Mouse (Mus musculus): ENCODE measurements around the gene Gm20834. TPM values are rescaled to one million over a fixed set of nuclear protein-coding genes. Genes with fewer than 3 reads are reported as not detected.
"Not testable (repeated sequence)": the region's sequence is repeated elsewhere in the genome, so short reads cannot be mapped to it uniquely, and the experiment has no call there.

Gene Gm20834
- polyA plus RNA-seq (2011; ENCODE audit: insufficient read length, low read depth, missing spikeins): not detected in 2 replicates

DNA sequence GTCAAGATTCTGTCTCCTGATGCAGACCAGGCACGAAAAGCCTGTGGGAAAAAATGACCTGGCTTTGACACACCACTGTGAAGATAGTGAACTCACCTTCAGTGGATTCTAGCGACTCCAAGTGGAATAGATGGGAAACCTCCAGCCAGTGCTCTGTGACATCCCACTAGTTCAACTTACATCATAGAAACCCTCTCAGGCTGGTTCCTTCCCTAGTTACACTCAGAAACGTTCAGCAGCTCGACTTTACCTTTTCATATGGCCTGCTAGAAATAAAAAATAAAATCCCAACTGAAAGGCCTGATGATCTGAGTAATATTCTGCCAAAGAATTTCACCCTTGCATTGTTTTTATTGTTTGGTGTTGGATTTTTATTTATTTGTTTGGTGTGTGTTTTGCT lies at the start of gene Gm20834:
Gene Gm20834, minus strand, starts transcription at position 101 of the 400 bp plus-strand sequence.
- H3K4me3 ChIP-seq (ENCODE audit: insufficient read depth, low read length): not testable (repeated sequence)

More for the DNA sequence above, at the start of gene Gm20834:
- not testable (repeated sequence) for H3K27ac ChIP-seq (ENCODE audit: insufficient read depth, low read length); H3K4me1 ChIP-seq (ENCODE audit: control insufficient read depth, insufficient read depth, low read length)

Other genes with a start within 250 kb of the Gm20834 start
- gene Gm21310, start 177.4 kb downstream of the Gm20834 start, polyA plus RNA-seq (2011; ENCODE audit: insufficient read length, low read depth, missing spikeins): not detected in 2 replicates
- not detected in 2 replicates for gene Gm28510, start 88.1 kb upstream of the Gm20834 start, polyA plus RNA-seq (2011; ENCODE audit: insufficient read length, low read depth, missing spikeins)
- not detected in 2 replicates for gene Gm20737, start 211.5 kb upstream of the Gm20834 start, polyA plus RNA-seq (2011; ENCODE audit: insufficient read length, low read depth, missing spikeins)
- not detected in 2 replicates for gene Gm21775, start 228.9 kb upstream of the Gm20834 start, polyA plus RNA-seq (2011; ENCODE audit: insufficient read length, low read depth, missing spikeins)